Mouse (Mus musculus) erythroblast, embryonic 14.5 days (primary cell): ENCODE measurements around the gene Nudt1.

Experiments
- GATA1 ChIP-seq: IDR thresholded peaks from 2 replicates; pipeline ENCODE4 v1.6.1; 2012; ENCODE audit warnings: low read length, inconsistent platforms, mixed read lengths
- TAL1 ChIP-seq: IDR thresholded peaks from 3 replicates; pipeline ENCODE4 v1.6.1; 2012; ENCODE audit warnings: low read length, inconsistent platforms, mixed read lengths

GRCm38 (mm10) chr5:140369466-140369865 is 48.0 kb downstream of the Nudt1 start:
- no peak for TF ChIP-seq GATA1
- TF ChIP-seq TAL1, result no peak
